Mouse (Mus musculus) midbrain, embryonic 16.5 days (tissue): Measurements from ENCODE around the gene Galntl6. TPM values are rescaled to one million over a fixed set of nuclear protein-coding genes. Genes with fewer than 3 reads are reported as not detected.

Source experiments
- ATAC-seq: fragments of 200-750 bp; cut with Nextera tagmentation; 2 replicates; pipeline ENCODE4 v1.8.0; 2017; ENCODE audit warnings: moderate TSS enrichment
- H3K27ac ChIP-seq: fragments of 300-500 bp; sonication (generic); 2 replicates; pipeline ENCODE4 v1.5.1; 2014; ENCODE audit warnings: mild to moderate bottlenecking, low read length, mixed read lengths
- H3K27me3 ChIP-seq: fragments of 300-500 bp; sonication (generic); 2 replicates; pipeline ENCODE4 v1.6.1; 2014; ENCODE audit warnings: low read depth, low read length, mixed read lengths; ENCODE audit not compliant: control insufficient read depth, insufficient read depth
- H3K36me3 ChIP-seq: fragments of 300-500 bp; sonication (generic); 2 replicates; pipeline ENCODE4 v1.6.1; 2014; ENCODE audit warnings: mild to moderate bottlenecking, low read length, moderate library complexity, mixed read lengths; ENCODE audit not compliant: control insufficient read depth, insufficient read depth
- H3K4me1 ChIP-seq: fragments of 300-500 bp; sonication (generic); 2 replicates; pipeline ENCODE4 v1.6.1; 2014; ENCODE audit warnings: mild to moderate bottlenecking, low read length, mixed read lengths; ENCODE audit not compliant: control insufficient read depth, insufficient read depth
- H3K4me2 ChIP-seq: fragments of 300-500 bp; sonication (generic); 2 replicates; pipeline ENCODE4 v1.6.1; 2014; ENCODE audit warnings: mild to moderate bottlenecking, low read length, mixed read lengths
- H3K4me3 ChIP-seq: fragments of 300-500 bp; sonication (generic); 2 replicates; pipeline ENCODE4 v1.5.1; 2014; ENCODE audit warnings: low read depth, mild to moderate bottlenecking, low read length, moderate library complexity, mixed read lengths
- H3K9ac ChIP-seq: fragments of 300-500 bp; sonication (generic); 2 replicates; pipeline ENCODE4 v1.6.1; 2014; ENCODE audit warnings: low read depth, low read length, mixed read lengths
- H3K9me3 ChIP-seq: fragments of 300-500 bp; sonication (generic); replicated peaks from 2 replicates; pipeline ENCODE4 v1.6.1; 2014; ENCODE audit warnings: mild to moderate bottlenecking, low read length, mixed read lengths; ENCODE audit not compliant: control insufficient read depth, poor library complexity, severe bottlenecking
- WGBS: fragments of 180-500 bp; shearing (Covaris S2); extraction: QIAGEN DNeasy Blood & Tissue Kit; methylation state at CpG from one replicate; pipeline ENCODE4 v1.1.7; 2014; 5-methylcytosine and 5-hydroxymethylcytosine counted together
- polyA plus RNA-seq: library from polyadenylated mRNA; unstranded; fragments of >200 nt; fragmentation: Nextera tagmentation; extraction: Ambion mirVana; gene quantifications from 2 replicates; pipeline ENCODE4 v1.2.1, GENCODE M21; 2015

The Galntl6 gene
- polyA plus RNA-seq, 1 experiment from 2014 or later: 18.4 TPM

DNA sequence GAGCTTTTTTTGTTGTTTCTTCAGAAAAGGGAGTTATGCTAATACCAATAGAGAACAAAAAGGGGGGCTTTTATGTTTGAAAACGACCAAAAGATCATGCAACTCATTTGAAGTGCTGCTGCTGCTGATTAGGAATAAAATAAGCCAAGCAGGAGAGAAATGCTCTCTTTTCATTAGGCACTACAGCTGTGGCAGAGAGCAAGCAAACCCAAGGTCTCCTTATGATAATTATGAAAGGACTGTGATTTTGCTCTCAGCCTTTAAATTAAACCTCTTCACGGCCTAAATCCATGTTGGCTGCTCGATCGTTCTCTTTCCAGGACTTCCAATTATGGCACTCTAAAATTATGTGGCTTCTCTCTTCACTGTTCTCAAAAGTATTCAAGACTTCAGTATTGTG is 825.7 kb downstream of the Galntl6 start:
- no peaks in the 10 kb centered on the region for H3K27me3 ChIP-seq
- no peaks in the 10 kb centered on the region for H3K4me1 ChIP-seq
- WGBS: 33% methylated on average over 4 of the region's 4 CpGs
- no peak overlapping the region for H3K27ac ChIP-seq
- H3K36me3 ChIP-seq: no peaks in the 10 kb centered on the region
- no peaks in the 10 kb centered on the region for H3K9me3 ChIP-seq
- no peak overlapping the region for H3K4me2 ChIP-seq
- H3K4me3 ChIP-seq: no peak overlapping the region
- H3K9ac ChIP-seq: no peak overlapping the region
- 0 out of 2 replicates have a peak, but pooled peaks have one; percentile 28 for ATAC-seq

DNA sequence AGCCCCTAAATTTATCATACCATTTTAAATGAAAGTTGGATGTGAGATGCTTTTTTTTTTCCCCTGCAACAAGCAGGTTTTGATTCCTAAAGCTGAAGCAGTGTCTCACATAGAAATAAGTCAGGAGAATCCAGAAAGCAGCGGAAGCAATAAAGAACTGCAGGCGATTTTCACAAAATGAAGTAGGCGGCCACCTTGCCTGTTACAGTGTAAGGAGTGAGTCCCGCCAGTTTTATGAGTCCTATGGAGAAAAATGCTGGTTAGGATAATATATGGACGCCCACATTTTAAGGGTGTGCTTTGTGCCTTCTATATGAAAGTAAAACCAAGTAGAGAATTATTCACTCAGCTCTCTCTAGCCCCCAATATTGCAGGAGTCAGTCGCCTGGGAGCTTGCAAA is 827.5 kb downstream of the Galntl6 start:
- 77% methylated on average over 6 of the region's 6 CpGs for WGBS
- no peaks in the 10 kb centered on the region for H3K27me3 ChIP-seq
- no peak for ATAC-seq
- H3K9me3 ChIP-seq: no peaks in the 10 kb centered on the region
- H3K36me3 ChIP-seq: no peaks in the 10 kb centered on the region
- no peak overlapping the region for H3K9ac ChIP-seq
- H3K4me2 ChIP-seq: no peak overlapping the region
- no peak overlapping the region for H3K4me3 ChIP-seq
- no peaks in the 10 kb centered on the region for H3K4me1 ChIP-seq
- no peak overlapping the region for H3K27ac ChIP-seq

DNA sequence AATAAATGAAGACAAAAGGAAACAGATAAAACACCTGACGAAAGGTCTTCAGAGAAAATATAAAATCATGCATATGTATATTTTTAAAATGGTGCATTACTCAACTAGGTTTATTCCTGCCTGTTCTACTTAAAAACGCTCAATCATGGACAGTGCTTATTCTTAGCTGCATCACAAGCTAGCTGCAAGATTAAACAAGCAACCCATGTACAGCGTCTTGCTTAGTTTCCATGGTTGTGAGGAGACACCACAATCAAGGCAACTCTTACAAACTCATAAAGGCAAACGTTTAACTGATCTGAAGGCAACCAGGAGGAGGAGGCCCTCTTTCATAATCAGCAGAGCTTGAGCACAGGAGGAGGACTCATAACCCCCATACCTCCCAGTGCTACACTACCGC is 830.7 kb downstream of the Galntl6 start:
- no peak overlapping the region for H3K4me3 ChIP-seq
- WGBS: 83% methylated on average over 5 of the region's 5 CpGs
- H3K9ac ChIP-seq: no peak overlapping the region
- H3K27me3 ChIP-seq: no peaks in the 10 kb centered on the region
- H3K4me2 ChIP-seq: no peak overlapping the region
- H3K27ac ChIP-seq: no peak overlapping the region
- no peak for ATAC-seq
- H3K36me3 ChIP-seq: no peaks in the 10 kb centered on the region
- H3K9me3 ChIP-seq: no peaks in the 10 kb centered on the region
- H3K4me1 ChIP-seq: no peaks in the 10 kb centered on the region

DNA sequence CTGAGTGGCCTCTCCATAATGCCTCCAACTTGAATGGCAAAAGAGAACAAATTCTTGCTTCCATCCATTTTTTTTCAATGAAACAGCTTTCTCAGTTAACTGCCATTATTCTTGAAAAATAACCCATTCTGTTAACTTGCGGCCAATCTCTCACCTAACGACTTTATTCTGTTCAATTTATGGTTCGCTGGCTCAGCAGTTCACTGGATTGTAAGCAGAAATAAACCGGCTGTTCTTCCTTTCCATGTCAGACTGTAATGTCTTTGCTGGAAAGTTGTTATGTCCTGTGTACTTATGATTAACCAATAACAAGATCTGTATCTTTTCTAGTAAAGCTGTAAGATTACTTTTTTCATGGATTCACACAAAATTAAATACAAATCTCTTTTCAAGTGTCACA is 837.8 kb downstream of the Galntl6 start:
- Histone ChIP-seq H3K27me3 (no peaks in the 10 kb centered on the region), H3K27ac (no peak overlapping the region), H3K9me3 (no peaks in the 10 kb centered on the region), H3K36me3 (no peaks in the 10 kb centered on the region), H3K4me2 (no peak overlapping the region), H3K4me1 (no peaks in the 10 kb centered on the region), H3K9ac (no peak overlapping the region), H3K4me3 (no peak overlapping the region)
- 84% methylated on average over 4 of the region's 4 CpGs for WGBS
- ATAC-seq: no peak

DNA sequence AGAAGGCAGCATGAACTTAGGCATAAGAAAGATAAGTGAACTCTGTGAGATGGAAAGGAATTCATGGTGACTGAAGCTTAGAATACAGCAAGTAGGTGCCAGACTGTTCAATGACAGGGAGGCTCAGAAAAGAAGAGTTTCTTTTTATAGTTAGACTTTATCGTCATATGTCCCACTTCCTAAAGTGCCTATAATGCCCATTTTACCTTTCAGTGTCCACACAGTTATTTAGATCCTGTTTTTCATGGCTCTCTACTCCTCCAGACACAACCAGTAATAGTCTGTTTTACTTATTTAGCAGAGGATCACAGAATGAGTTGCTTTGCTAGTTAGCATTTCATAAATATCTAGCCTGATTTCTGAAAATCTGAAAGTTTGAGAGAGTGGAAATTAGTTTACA is 838.7 kb downstream of the Galntl6 start:
- Histone ChIP-seq H3K9ac (no peak overlapping the region), H3K27me3 (no peaks in the 10 kb centered on the region), H3K36me3 (no peaks in the 10 kb centered on the region), H3K4me1 (no peaks in the 10 kb centered on the region), H3K4me3 (no peak overlapping the region), H3K27ac (no peak overlapping the region), H3K4me2 (no peak overlapping the region), H3K9me3 (no peaks in the 10 kb centered on the region)
- no peak for ATAC-seq
- 92% methylated on average over 1 of the region's 1 CpGs for WGBS

DNA sequence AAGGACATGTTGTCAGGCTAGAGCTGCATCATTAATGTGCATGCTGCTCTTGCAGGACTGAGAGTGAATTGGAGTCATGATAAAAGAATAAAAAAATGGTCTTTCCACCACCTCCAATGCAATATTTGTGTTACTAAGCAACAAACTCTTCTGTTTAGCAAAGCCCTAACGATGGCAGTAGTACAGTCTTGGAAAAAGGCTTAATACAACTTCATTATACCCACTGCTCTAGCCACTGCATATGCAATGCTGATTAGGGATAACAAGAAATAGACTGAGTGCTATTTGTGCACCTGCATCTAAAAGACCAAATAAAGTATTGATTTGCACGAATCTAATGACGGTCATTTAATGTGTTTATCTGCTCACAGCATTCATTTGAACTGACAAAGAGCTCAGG is 880.2 kb downstream of the Galntl6 start:
- no peaks in the 10 kb centered on the region for H3K27me3 ChIP-seq
- no peak overlapping the region for H3K4me2 ChIP-seq
- no peaks in the 10 kb centered on the region for H3K4me1 ChIP-seq
- no peak overlapping the region for H3K27ac ChIP-seq
- 71% methylated on average over 3 of the region's 3 CpGs for WGBS
- no peaks in the 10 kb centered on the region for H3K36me3 ChIP-seq
- H3K9ac ChIP-seq: no peak overlapping the region
- no peak overlapping the region for H3K4me3 ChIP-seq
- no peaks in the 10 kb centered on the region for H3K9me3 ChIP-seq
- no peak for ATAC-seq

DNA sequence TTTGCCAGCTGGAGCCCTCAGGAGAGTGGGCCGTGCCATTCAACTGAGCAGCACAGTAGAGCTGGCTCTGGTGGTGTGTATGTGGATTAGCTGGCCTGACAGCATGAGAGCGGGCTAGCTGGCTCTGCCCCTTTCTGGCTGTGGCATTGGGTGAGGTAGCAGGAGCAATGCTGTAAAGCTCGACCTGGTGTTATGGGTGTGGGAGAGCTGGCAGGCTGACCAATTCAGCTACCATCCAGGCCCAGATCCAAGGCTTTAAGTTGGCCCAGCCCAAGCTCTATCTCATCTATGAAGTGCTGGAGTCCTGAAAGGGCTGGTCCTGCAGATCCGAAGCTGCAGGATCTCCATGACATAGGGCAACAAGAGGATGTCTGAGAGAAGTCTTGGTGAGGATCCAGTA is 886.9 kb downstream of the Galntl6 start:
- H3K4me2 ChIP-seq: no peak overlapping the region
- H3K9ac ChIP-seq: no peak overlapping the region
- WGBS: 90% methylated on average over 4 of the region's 4 CpGs
- no peak overlapping the region for H3K27ac ChIP-seq
- ATAC-seq: no peak
- H3K36me3 ChIP-seq: no peaks in the 10 kb centered on the region
- no peaks in the 10 kb centered on the region for H3K9me3 ChIP-seq
- H3K27me3 ChIP-seq: no peaks in the 10 kb centered on the region
- no peaks in the 10 kb centered on the region for H3K4me1 ChIP-seq
- no peak overlapping the region for H3K4me3 ChIP-seq

DNA sequence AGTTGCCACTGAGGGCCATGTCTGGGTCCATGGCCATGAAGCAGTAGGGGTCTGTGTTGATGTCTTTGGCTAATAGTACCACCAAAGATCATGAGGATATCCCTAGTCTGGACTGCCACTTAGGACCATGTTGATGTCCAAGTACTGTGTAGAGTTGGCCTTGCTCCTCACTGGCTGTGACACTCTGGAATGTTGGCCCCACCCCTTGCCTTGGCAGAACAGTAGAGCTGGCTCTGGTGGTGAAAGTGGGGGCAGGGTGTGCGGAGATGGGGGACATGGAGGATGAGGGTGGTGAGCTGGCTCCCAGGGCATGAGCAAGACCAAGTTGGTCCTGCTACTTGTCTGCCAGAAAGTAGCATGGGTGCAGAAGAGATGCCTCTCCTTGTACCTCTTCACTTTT is 887.3 kb downstream of the Galntl6 start:
- H3K36me3 ChIP-seq: no peaks in the 10 kb centered on the region
- ATAC-seq: no peak
- H3K27ac ChIP-seq: no peak overlapping the region
- H3K27me3 ChIP-seq: no peaks in the 10 kb centered on the region
- H3K9ac ChIP-seq: no peak overlapping the region
- no peaks in the 10 kb centered on the region for H3K4me1 ChIP-seq
- H3K9me3 ChIP-seq: no peaks in the 10 kb centered on the region
- no peak overlapping the region for H3K4me2 ChIP-seq
- WGBS: 91% methylated on average over 1 of the region's 1 CpGs
- H3K4me3 ChIP-seq: no peak overlapping the region

DNA sequence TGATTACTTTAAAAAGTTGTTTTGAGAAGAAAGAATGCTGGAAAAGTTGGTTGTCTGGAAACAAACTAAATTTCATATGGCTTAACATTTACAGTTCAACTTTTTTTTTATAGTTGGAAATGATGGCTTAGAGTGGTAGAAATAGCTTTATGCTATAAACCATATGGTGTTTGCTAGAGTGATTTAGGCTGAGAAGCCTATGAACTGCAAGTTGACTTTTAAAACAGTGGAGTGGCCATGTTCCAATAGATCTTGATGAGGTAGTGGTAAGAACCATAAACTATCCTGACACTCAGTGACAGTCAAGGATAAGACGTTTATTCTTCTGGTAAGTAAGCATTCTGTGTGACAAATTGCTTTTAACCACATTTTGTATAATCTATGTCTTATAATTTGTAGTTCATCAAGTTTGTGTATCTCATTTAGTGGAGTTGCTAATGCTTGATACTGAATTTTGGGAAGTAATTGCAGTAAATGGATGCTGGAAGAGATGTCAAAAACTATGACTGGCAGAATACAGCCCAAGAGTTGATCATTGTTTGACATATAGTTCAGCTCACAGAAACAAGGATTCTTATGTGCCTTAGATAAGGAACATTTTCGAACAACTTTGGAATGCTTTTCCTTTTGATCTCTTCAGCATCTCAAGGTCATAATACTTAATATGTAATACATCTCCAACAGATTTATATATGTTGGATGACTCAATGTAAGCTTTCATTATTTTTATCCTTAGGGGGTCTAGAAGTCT is 888.8 kb downstream of the Galntl6 start:
- WGBS: 74% methylated on average over 2 of the region's 2 CpGs
- Histone ChIP-seq H3K9me3 (no peaks in the 10 kb centered on the region), H3K4me1 (no peaks in the 10 kb centered on the region), H3K4me3 (no peak overlapping the region), H3K27me3 (no peaks in the 10 kb centered on the region), H3K9ac (no peak overlapping the region), H3K27ac (no peak overlapping the region), H3K4me2 (no peak overlapping the region), H3K36me3 (no peaks in the 10 kb centered on the region)
- ATAC-seq: no peak
